Mouse (Mus musculus) kidney, postnatal 0 days (tissue): ENCODE data around the gene Kctd10. TPM values are rescaled to one million over a fixed set of nuclear protein-coding genes. Genes with fewer than 3 reads are reported as not detected.

Experiments
- ATAC-seq: fragments of 200-750 bp; cut with Nextera tagmentation; replicated peaks from 2 replicates; pipeline ENCODE4 v1.8.0; 2017; ENCODE audit warnings: low read depth, moderate number of reproducible peaks, moderate TSS enrichment, moderate library complexity; ENCODE audit not compliant: low FRiP score
- DNase-seq: peaks from one replicate; pipeline ENCODE4 v3.0.0-alpha.2; 2016; ENCODE audit warnings: low spot score
- H3K27ac ChIP-seq: fragments of 300-500 bp; sonication (generic); 2 replicates; pipeline ENCODE4 v1.5.1; 2014; ENCODE audit warnings: mild to moderate bottlenecking
- H3K27me3 ChIP-seq: fragments of 300-500 bp; sonication (generic); 2 replicates; pipeline ENCODE4 v1.6.1; 2014; ENCODE audit warnings: low read length, mixed read lengths; ENCODE audit not compliant: insufficient read depth
- H3K36me3 ChIP-seq: fragments of 300-500 bp; sonication (generic); 2 replicates; pipeline ENCODE4 v1.6.1; 2014; ENCODE audit warnings: low read length, mixed read lengths; ENCODE audit not compliant: insufficient read depth
- H3K4me1 ChIP-seq: fragments of 300-500 bp; sonication (generic); replicated peaks from 2 replicates; pipeline ENCODE4 v1.6.1; 2014; ENCODE audit warnings: antibody characterized with exemption, low read length, mixed read lengths; ENCODE audit not compliant: insufficient read depth
- H3K4me2 ChIP-seq: fragments of 300-500 bp; sonication (generic); 2 replicates; pipeline ENCODE4 v1.6.1; 2014; ENCODE audit warnings: mild to moderate bottlenecking, low read length, moderate library complexity, mixed read lengths
- H3K4me3 ChIP-seq: fragments of 300-500 bp; sonication (generic); replicated peaks from 2 replicates; pipeline ENCODE4 v1.5.1; 2014; ENCODE audit warnings: low read depth, low read length
- H3K9ac ChIP-seq: fragments of 300-500 bp; sonication (generic); 2 replicates; pipeline ENCODE4 v1.6.1; 2014; ENCODE audit warnings: low read depth, low read length
- H3K9me3 ChIP-seq: fragments of 300-500 bp; sonication (generic); replicated peaks from 2 replicates; pipeline ENCODE4 v1.6.1; 2016; ENCODE audit warnings: low read length, inconsistent platforms, mixed read lengths
- CTCF ChIP-seq: IDR thresholded peaks from 2 replicates; pipeline ENCODE4 v1.5.1; 2016; ENCODE audit warnings: antibody characterized with exemption, low read depth, mild to moderate bottlenecking, moderate library complexity
- whole genome bisulfite sequencing: fragments of 180-500 bp; shearing (Covaris S2); extraction: QIAGEN DNeasy Blood & Tissue Kit; methylation state at CpG from one replicate; pipeline ENCODE4 v1.1.7; 2014; 5-methylcytosine and 5-hydroxymethylcytosine counted together
- microRNA-seq: library from miRNA; unstranded; fragments of <30 nt; microRNA quantifications from one replicate; pipeline ENCODE4, GENCODE M21; 2016
- polyA plus RNA-seq: library from polyadenylated mRNA; unstranded; fragments of >200 nt; fragmentation: Nextera tagmentation; extraction: Ambion mirVana; gene quantifications from 2 replicates; pipeline ENCODE4 v1.2.1, GENCODE M21; 2015

The Kctd10 gene
- polyA plus RNA-seq, 1 experiment from 2014 or later: 80.5 TPM

GRCm38 (mm10) chr5:114345538-114345937, 34.8 kb downstream of the Kctd10 start:
- Histone ChIP-seq H3K9ac (no peak overlapping the region), H3K4me2 (no peak overlapping the region), H3K4me3 (no peak overlapping the region), H3K27ac (no peak overlapping the region), H3K36me3 (no peaks in the 10 kb centered on the region), H3K4me1 (no peaks in the 10 kb centered on the region), H3K27me3 (no peaks in the 10 kb centered on the region), H3K9me3 (no peaks in the 10 kb centered on the region)
- no peak for TF ChIP-seq CTCF
- 58% methylated on average over 3 of the region's 3 CpGs for whole genome bisulfite sequencing
- ATAC-seq (no peak), DNase-seq (peak; percentile 23)

- Histone ChIP-seq H3K9me3 (no peaks in the 10 kb centered on the region), H3K4me1 (no peaks in the 10 kb centered on the region), H3K27ac (no peak overlapping the region), H3K36me3 (no peaks in the 10 kb centered on the region), H3K27me3 (no peaks in the 10 kb centered on the region), H3K4me2 (no peak overlapping the region), H3K9ac (no peak overlapping the region), H3K4me3 (no peak overlapping the region)
- no peak for TF ChIP-seq CTCF
- ATAC-seq: no peak
- no peak for DNase-seq
- 81% methylated on average over 7 of the region's 7 CpGs for WGBS
Observed at GRCm38 (mm10) chr5:114343612-114344011, 36.7 kb downstream of the Kctd10 start.

- DNase-seq: no peak
- H3K9ac ChIP-seq: no peak overlapping the region
- no peak overlapping the region for H3K4me3 ChIP-seq
- no peaks in the 10 kb centered on the region for H3K9me3 ChIP-seq
- WGBS: 74% methylated on average over 5 of the region's 5 CpGs
- no peak for TF ChIP-seq CTCF
- no peak overlapping the region for H3K27ac ChIP-seq
- no peak overlapping the region for H3K4me2 ChIP-seq
- H3K4me1 ChIP-seq: no peaks in the 10 kb centered on the region
- ATAC-seq: no peak
- H3K36me3 ChIP-seq: no peaks in the 10 kb centered on the region
- H3K27me3 ChIP-seq: no peaks in the 10 kb centered on the region
Observed at GRCm38 (mm10) chr5:114342996-114343395, 37.3 kb downstream of the Kctd10 start.

- ATAC-seq (no peak), DNase-seq (peak; percentile 80)
- WGBS: 24% methylated on average over 16 of the region's 16 CpGs
- H3K36me3 ChIP-seq: no peaks in the 10 kb centered on the region
- H3K9me3 ChIP-seq: no peaks in the 10 kb centered on the region
- no peak overlapping the region; the same call in 1 of the 2 replicates for H3K4me2 ChIP-seq
- no peaks in the 10 kb centered on the region for H3K27me3 ChIP-seq
- no peak overlapping the region for H3K9ac ChIP-seq
- H3K27ac ChIP-seq: no peak overlapping the region
- TF ChIP-seq CTCF: peak; percentile 61
- no peaks in the 10 kb centered on the region for H3K4me1 ChIP-seq
- H3K4me3 ChIP-seq: no peak overlapping the region
Observed at GRCm38 (mm10) chr5:114323791-114324507, 56.4 kb downstream of the Kctd10 start.

GRCm38 (mm10) chr5:114323105-114323790, 57.1 kb downstream of the Kctd10 start:
- no peak overlapping the region for H3K9ac ChIP-seq
- ATAC-seq (no peak; the same call in 1 of the 2 replicates), DNase-seq (no peak)
- H3K9me3 ChIP-seq: no peaks in the 10 kb centered on the region
- no peaks in the 10 kb centered on the region for H3K4me1 ChIP-seq
- no peaks in the 10 kb centered on the region for H3K36me3 ChIP-seq
- H3K4me3 ChIP-seq: no peak overlapping the region
- H3K4me2 ChIP-seq: no peak overlapping the region
- H3K27ac ChIP-seq: no peak overlapping the region
- no peak for TF ChIP-seq CTCF
- WGBS: 61% methylated on average over 25 of the region's 25 CpGs
- no peaks in the 10 kb centered on the region for H3K27me3 ChIP-seq

Small RNA genes lying within 50 kb of the gene (microRNA-seq; reads per million reads assigned to microRNA genes)
- gene Mir7027: not detected

Other genes starting within 250 kb of the Kctd10 start
- gene Acacb, start 234.0 kb downstream of the Kctd10 start, polyA plus RNA-seq: 4.4 and 4.6 TPM in 2 replicates
- not detected in 2 replicates for gene Foxn4, start 106.7 kb downstream of the Kctd10 start, polyA plus RNA-seq
- gene Myo1h, start 91.3 kb downstream of the Kctd10 start, polyA plus RNA-seq: 1.4 and 1.6 TPM in 2 replicates
- gene Ube3b, start 99 bp upstream of the Kctd10 start, polyA plus RNA-seq: 28.6 and 30.8 TPM in 2 replicates
- gene Mmab, start 63.6 kb upstream of the Kctd10 start, polyA plus RNA-seq: 18.9 and 22.8 TPM in 2 replicates
- gene Mvk, start 63.8 kb upstream of the Kctd10 start, polyA plus RNA-seq: 29.3 and 31.7 TPM in 2 replicates
- 5.0 and 5.8 TPM in 2 replicates for gene Fam222a, start 187.5 kb upstream of the Kctd10 start, polyA plus RNA-seq